Mouse (Mus musculus) forebrain, embryonic 16.5 days (tissue): ENCODE results near the gene Gm20828. TPM values are rescaled to one million over a fixed set of nuclear protein-coding genes. Genes with fewer than 3 reads are reported as not detected.
"Not testable (repeated sequence)": the region's sequence is repeated elsewhere in the genome, so short reads cannot be mapped to it uniquely, and the experiment has no call there.

ENCODE experiments used
- ATAC-seq: fragments of 200-750 bp; cut with Nextera tagmentation; 2 replicates; pipeline ENCODE4 v1.8.0; 2017; ENCODE audit warnings: mild to moderate bottlenecking, moderate library complexity
- H3K27ac ChIP-seq: fragments of 300-500 bp; sonication (generic); 2 replicates; pipeline ENCODE4 v1.5.1; 2014; ENCODE audit warnings: low read length, control low read depth
- H3K27me3 ChIP-seq: fragments of 300-500 bp; sonication (generic); replicated peaks from 2 replicates; pipeline ENCODE4 v1.6.1; 2014; ENCODE audit warnings: low read length; ENCODE audit not compliant: control insufficient read depth, insufficient read depth
- H3K36me3 ChIP-seq: fragments of 300-500 bp; sonication (generic); 2 replicates; pipeline ENCODE4 v1.6.1; 2014; ENCODE audit not compliant: control insufficient read depth, insufficient read depth
- H3K4me1 ChIP-seq: fragments of 300-500 bp; sonication (generic); replicated peaks from 2 replicates; pipeline ENCODE4 v1.6.1; 2014; ENCODE audit warnings: low read length; ENCODE audit not compliant: control insufficient read depth, insufficient read depth
- H3K4me2 ChIP-seq: fragments of 300-500 bp; sonication (generic); 2 replicates; pipeline ENCODE4 v1.6.1; 2014; ENCODE audit warnings: mild to moderate bottlenecking, low read length, control low read depth
- H3K4me3 ChIP-seq: fragments of 300-500 bp; sonication (generic); replicated peaks from 2 replicates; pipeline ENCODE4 v1.5.1; 2014; ENCODE audit warnings: mild to moderate bottlenecking, low read length, control low read depth
- H3K9ac ChIP-seq: fragments of 300-500 bp; sonication (generic); replicated peaks from 2 replicates; pipeline ENCODE4 v1.6.1; 2014; ENCODE audit warnings: low read depth, low read length, control low read depth
- H3K9me3 ChIP-seq: fragments of 300-500 bp; sonication (generic); 2 replicates; pipeline ENCODE4 v1.6.1; 2016; ENCODE audit warnings: low read length; ENCODE audit not compliant: control insufficient read depth
- WGBS: fragments of 180-500 bp; shearing (Covaris S2); extraction: QIAGEN DNeasy Blood & Tissue Kit; methylation state at CpG from one replicate; pipeline ENCODE4 v1.1.7; 2014; 5-methylcytosine and 5-hydroxymethylcytosine counted together
- polyA plus RNA-seq: library from polyadenylated mRNA; unstranded; fragments of >200 nt; fragmentation: Nextera tagmentation; extraction: Ambion mirVana; gene quantifications from 2 replicates; pipeline ENCODE4 v1.2.1, GENCODE M21; 2015

Gene Gm20828
- not detected in 2 replicates for polyA plus RNA-seq

- not testable (repeated sequence) for ATAC-seq, H3K27ac ChIP-seq, H3K9me3 ChIP-seq, H3K4me2 ChIP-seq, H3K36me3 ChIP-seq, H3K9ac ChIP-seq, H3K4me1 ChIP-seq, H3K27me3 ChIP-seq, H3K4me3 ChIP-seq
- no CpG with 5 or more reads among the region's 3 CpGs for WGBS
Measured at GRCm38 (mm10) chrY:11199274-11199673, at the start of gene Gm20828. TSS of gene Gm20828 (minus strand) at chrY:11199374.
